Mouse (Mus musculus): Measurements from ENCODE around the gene Sgo2a. TPM values are rescaled to one million over a fixed set of nuclear protein-coding genes. Genes with fewer than 3 reads are reported as not detected.

The Sgo2a gene
- polyA plus RNA-seq (2015; fragmentation: Nextera tagmentation; extraction: Ambion mirVana): 3.2 and 4.4 TPM in 2 replicates

GRCm38 (mm10) chr1:57995432-57996132 lies at the start of gene Sgo2a:
Sgo2a (plus strand) TSS chr1:57995971.
- Histone ChIP-seq H3K9me3 (ENCODE audit: control insufficient read depth, low read length) (no peaks in the 10 kb centered on the region), H3K36me3 (ENCODE audit: control insufficient read depth, insufficient read depth, low read length) (no peaks in the 10 kb centered on the region), H3K4me2 (replicated peaks; ENCODE audit: low read depth) (peak within 1 kb of the TSS; percentile 79), H3K4me3 (ENCODE audit: low read depth, low read length) (peak within 1 kb of the TSS; percentile 89), H3K27ac (replicated peaks) (peak within 1 kb of the TSS; percentile 49; the same call in 1 of the 2 replicates), H3K4me1 (replicated peaks; ENCODE audit: control insufficient read depth, insufficient read depth) (no peaks in the 10 kb centered on the region), H3K27me3 (ENCODE audit: control insufficient read depth, insufficient read depth, low read length) (no peaks in the 10 kb centered on the region), H3K9ac (ENCODE audit: low read length) (peak within 1 kb of the TSS; percentile 67)
- TF ChIP-seq EP300 (optimal IDR thresholded peaks at IDR 0.05) (no peak), CTCF (IDR thresholded peaks at IDR 0.05; ENCODE audit: low read depth) (no peak)
- DNase-seq (ENCODE audit: low spot score) (peak; percentile 96), ATAC-seq (ENCODE audit: low FRiP score, low TSS enrichment) (peak; percentile 99)
- 7% methylated on average over 30 of the region's 30 CpGs for WGBS

GRCm38 (mm10) chr1:57947552-57948347 lies 48.0 kb upstream of the Sgo2a start:
- Histone ChIP-seq H3K27me3 (ENCODE audit: control insufficient read depth, insufficient read depth, low read length) (no peaks in the 10 kb centered on the region), H3K36me3 (ENCODE audit: control insufficient read depth, insufficient read depth, low read length) (0 out of 2 replicates have a peak, but pooled peaks cover 6% of the 10 kb centered on the region), H3K4me2 (replicated peaks; ENCODE audit: low read depth) (no peak overlapping the region), H3K9ac (ENCODE audit: low read length) (no peak overlapping the region), H3K9me3 (ENCODE audit: control insufficient read depth, low read length) (no peaks in the 10 kb centered on the region), H3K4me3 (ENCODE audit: low read depth, low read length) (no peak overlapping the region), H3K27ac (replicated peaks) (no peak overlapping the region), H3K4me1 (replicated peaks; ENCODE audit: control insufficient read depth, insufficient read depth) (no peaks in the 10 kb centered on the region)
- ATAC-seq (ENCODE audit: low FRiP score, low TSS enrichment): no peak
- 9% methylated on average over 2 of the region's 2 CpGs for WGBS
- DNase-seq (ENCODE audit: low spot score): no peak
- TF ChIP-seq EP300 (optimal IDR thresholded peaks at IDR 0.05) (no peak), CTCF (IDR thresholded peaks at IDR 0.05; ENCODE audit: low read depth) (no peak)

- DNase-seq (ENCODE audit: low spot score) (no peak), ATAC-seq (ENCODE audit: low FRiP score, low TSS enrichment) (no peak)
- Histone ChIP-seq H3K27ac (replicated peaks) (no peak overlapping the region), H3K9me3 (ENCODE audit: control insufficient read depth, low read length) (no peaks in the 10 kb centered on the region), H3K4me1 (replicated peaks; ENCODE audit: control insufficient read depth, insufficient read depth) (no peaks in the 10 kb centered on the region), H3K9ac (ENCODE audit: low read length) (no peak overlapping the region), H3K36me3 (ENCODE audit: control insufficient read depth, insufficient read depth, low read length) (0 out of 2 replicates have a peak, but pooled peaks cover 6% of the 10 kb centered on the region), H3K27me3 (ENCODE audit: control insufficient read depth, insufficient read depth, low read length) (no peaks in the 10 kb centered on the region), H3K4me2 (replicated peaks; ENCODE audit: low read depth) (no peak overlapping the region), H3K4me3 (ENCODE audit: low read depth, low read length) (no peak overlapping the region)
- WGBS: 7% methylated on average over 1 of the region's 1 CpGs
- no peak for TF ChIP-seq EP300 (optimal IDR thresholded peaks at IDR 0.05)
- peak; percentile 79 for TF ChIP-seq CTCF (IDR thresholded peaks at IDR 0.05; ENCODE audit: low read depth)
These were observed 46.6 kb upstream of the Sgo2a start for GRCm38 (mm10) chr1:57949195-57949594.

- Histone ChIP-seq H3K9me3 (ENCODE audit: control insufficient read depth, low read length) (no peaks in the 10 kb centered on the region), H3K4me3 (ENCODE audit: low read depth, low read length) (no peak overlapping the region), H3K27me3 (ENCODE audit: control insufficient read depth, insufficient read depth, low read length) (no peaks in the 10 kb centered on the region), H3K9ac (ENCODE audit: low read length) (no peak overlapping the region), H3K36me3 (ENCODE audit: control insufficient read depth, insufficient read depth, low read length) (0 out of 2 replicates have a peak, but pooled peaks cover 8% of the 10 kb centered on the region), H3K4me1 (replicated peaks; ENCODE audit: control insufficient read depth, insufficient read depth) (no peaks in the 10 kb centered on the region), H3K27ac (replicated peaks) (no peak overlapping the region), H3K4me2 (replicated peaks; ENCODE audit: low read depth) (no peak overlapping the region)
- no peak for TF ChIP-seq CTCF (IDR thresholded peaks at IDR 0.05; ENCODE audit: low read depth)
- TF ChIP-seq EP300 (optimal IDR thresholded peaks at IDR 0.05): no peak
- DNase-seq (ENCODE audit: low spot score): no peak
- 74% methylated on average over 5 of the region's 5 CpGs for WGBS
- ATAC-seq (ENCODE audit: low FRiP score, low TSS enrichment): no peak
These were observed 46.1 kb upstream of the Sgo2a start for GRCm38 (mm10) chr1:57949716-57950115.

GRCm38 (mm10) chr1:57952509-57952908 lies 43.3 kb upstream of the Sgo2a start:
- Histone ChIP-seq H3K36me3 (ENCODE audit: control insufficient read depth, insufficient read depth, low read length) (peaks cover 15% of the 10 kb centered on the region; the same call in 1 of the 2 replicates), H3K4me2 (replicated peaks; ENCODE audit: low read depth) (no peak overlapping the region), H3K27me3 (ENCODE audit: control insufficient read depth, insufficient read depth, low read length) (no peaks in the 10 kb centered on the region), H3K4me1 (replicated peaks; ENCODE audit: control insufficient read depth, insufficient read depth) (no peaks in the 10 kb centered on the region), H3K9me3 (ENCODE audit: control insufficient read depth, low read length) (no peaks in the 10 kb centered on the region), H3K27ac (replicated peaks) (no peak overlapping the region), H3K4me3 (ENCODE audit: low read depth, low read length) (no peak overlapping the region), H3K9ac (ENCODE audit: low read length) (no peak overlapping the region)
- DNase-seq (ENCODE audit: low spot score) (no peak), ATAC-seq (ENCODE audit: low FRiP score, low TSS enrichment) (no peak)
- 93% methylated on average over 4 of the region's 4 CpGs for WGBS
- TF ChIP-seq EP300 (optimal IDR thresholded peaks at IDR 0.05) (no peak), CTCF (IDR thresholded peaks at IDR 0.05; ENCODE audit: low read depth) (no peak)
